Mouse (Mus musculus): ENCODE results near the gene Asb6.
A peak's percentile ranks its signal among the peaks of the same experiment; 100 is the strongest.

The Asb6 gene

GRCm38 (mm10) chr2:30833644-30834043, 3.5 kb upstream of the Asb6 start:
- DNase-seq: no peak

- peak; percentile 33 for DNase-seq
These were observed 818 bp downstream of the Asb6 start for GRCm38 (mm10) chr2:30829315-30829714.

DNA sequence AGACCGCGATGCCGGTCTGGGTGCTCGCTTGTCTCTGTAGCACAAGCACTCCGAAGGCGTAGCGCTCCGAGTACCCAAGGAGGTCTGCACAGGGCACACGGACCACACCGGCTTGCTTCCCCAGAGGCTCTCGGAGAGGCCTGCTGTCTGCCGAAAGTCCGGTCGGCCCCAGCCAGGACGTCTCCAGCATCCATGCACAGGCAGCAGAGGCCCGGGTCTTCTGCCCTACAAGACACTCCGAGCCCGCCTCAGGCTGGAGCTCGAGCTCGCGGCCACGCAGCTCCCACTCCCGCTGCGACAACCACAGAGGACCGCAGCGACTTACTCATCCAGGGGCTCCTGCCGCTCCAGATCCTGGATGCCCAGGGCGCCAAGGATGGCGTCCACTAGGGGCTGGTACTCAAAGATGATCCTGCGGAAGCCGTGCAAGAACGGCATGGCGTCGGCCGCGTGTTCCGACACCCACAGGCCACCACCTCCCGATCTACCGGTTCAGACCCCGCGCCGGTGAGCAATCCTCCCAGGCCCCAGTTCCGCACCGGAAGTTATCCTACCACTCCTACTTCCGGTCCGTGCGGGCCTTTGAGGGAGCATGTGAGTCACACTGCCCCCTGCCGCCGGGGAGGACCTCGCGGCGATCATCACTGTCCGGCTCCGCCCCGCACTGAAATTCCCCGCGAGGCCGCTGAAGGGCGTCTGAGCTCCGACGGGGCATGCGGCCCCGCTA, 2.2 kb downstream of the Asb6 start:
- DNase-seq: peak; percentile 95

DNA sequence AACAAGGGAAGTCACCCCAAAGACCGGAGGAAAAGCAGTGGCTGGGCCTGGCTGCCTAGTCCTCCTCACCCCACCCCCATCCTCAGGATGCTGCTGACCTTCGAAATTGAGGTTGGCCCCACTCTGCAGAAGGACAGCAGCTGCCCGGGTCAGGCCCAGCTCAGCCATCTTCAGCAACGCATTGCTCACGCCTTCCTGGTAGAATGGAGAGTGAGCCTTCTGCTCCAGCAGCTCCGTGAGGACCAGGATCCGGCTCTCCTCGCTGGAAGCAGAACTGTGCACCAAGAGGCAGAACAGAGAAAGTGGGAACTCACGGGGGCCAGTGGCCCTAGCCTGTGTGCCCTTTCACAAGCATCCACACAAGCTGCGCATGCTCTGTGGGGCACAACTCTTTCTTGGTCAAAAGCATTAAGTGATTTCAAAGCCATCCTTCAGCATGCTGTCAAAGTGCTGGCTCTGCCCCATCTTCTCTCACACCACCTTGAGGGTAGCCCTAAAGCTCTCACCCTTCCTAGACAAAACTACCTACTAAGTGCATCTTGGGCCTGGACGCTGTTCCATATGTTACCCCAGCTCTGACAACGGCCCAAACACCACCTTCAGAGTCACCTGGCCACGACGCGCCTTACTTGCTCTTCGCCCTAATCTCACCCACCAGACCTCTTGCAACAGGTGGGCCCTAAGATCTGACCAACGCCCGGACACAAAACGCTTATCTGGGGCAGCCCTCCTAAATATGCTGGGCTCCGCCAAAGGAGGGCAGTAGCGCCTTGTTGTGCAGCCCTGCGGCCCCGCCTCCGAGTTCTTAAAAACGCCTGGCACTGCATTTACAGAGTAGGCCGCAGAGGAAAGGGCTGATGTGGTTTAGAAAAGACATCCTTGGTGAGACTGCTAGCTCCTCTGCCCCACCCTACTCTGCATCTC, 3.0 kb downstream of the Asb6 start:
- DNase-seq: peak; percentile 64

- DNase-seq: peak; percentile 85
These were observed 6.6 kb downstream of the Asb6 start for GRCm38 (mm10) chr2:30823385-30824153.

- no peak for DNase-seq
These were observed 7.7 kb downstream of the Asb6 start for GRCm38 (mm10) chr2:30822460-30822859.

DNA sequence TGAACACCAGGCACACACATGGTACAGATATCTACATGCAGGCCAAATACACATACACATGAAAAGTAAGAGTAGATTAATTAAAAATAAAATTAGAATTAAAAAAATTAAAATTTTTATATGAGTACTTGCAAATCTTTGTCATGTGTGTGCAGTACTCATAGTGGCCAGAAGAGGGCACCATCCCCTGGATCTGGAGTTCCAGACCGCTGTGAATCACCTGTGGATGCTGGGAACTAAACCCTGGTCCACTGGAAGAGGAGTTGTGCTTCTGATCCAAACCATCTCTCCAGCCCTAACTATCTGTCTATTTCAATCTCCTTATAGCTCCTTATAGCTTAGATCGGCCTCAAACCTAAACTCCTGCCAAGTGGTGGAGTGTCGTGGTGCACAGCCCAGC, 9.1 kb downstream of the Asb6 start:
- no peak for DNase-seq

GRCm38 (mm10) chr2:30819873-30820272, 10.3 kb downstream of the Asb6 start:
- no peak for DNase-seq

GRCm38 (mm10) chr2:30816383-30816782, 13.8 kb downstream of the Asb6 start:
- DNase-seq: no peak

GRCm38 (mm10) chr2:30810573-30810972, 19.6 kb downstream of the Asb6 start:
- no peak for DNase-seq

DNA sequence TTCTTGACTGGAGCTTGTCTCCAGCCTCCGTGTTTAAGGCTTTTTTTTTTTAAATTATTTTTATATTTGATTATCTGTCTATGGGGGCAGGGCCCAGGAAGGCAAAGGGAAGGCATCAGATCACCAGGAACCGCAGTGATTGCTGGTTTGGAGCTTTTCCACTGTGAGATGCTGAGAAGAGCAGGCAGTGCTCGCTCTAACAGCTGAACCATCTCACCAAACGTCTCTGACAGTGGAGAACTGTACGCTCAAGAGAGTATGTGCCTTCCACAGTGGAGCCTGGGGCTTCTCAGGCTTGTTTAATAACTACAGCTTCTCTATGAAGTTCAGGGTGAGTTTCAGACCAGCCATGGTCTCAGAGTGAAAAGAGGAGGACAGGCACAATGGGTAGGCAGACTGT, 20.6 kb downstream of the Asb6 start:
- DNase-seq: no peak

DNA sequence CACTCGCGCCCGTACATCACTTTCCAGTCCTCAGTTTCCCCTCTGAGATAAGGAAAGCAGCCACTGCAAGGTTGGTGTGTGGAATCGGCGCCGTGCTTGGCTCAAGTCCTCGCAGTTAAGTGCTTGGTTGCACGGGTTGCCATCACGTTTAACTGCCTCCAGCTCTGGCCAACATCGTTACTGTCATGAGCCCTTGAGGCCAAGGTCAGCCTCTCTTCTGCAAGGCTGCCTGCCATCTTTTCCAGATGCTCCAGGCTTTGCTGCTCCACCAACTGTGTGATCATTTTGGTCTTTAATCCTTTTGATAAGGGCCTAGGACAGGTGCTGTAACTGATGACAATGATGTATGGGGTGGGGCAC, 21.9 kb downstream of the Asb6 start:
- peak; percentile 21 for DNase-seq

DNA sequence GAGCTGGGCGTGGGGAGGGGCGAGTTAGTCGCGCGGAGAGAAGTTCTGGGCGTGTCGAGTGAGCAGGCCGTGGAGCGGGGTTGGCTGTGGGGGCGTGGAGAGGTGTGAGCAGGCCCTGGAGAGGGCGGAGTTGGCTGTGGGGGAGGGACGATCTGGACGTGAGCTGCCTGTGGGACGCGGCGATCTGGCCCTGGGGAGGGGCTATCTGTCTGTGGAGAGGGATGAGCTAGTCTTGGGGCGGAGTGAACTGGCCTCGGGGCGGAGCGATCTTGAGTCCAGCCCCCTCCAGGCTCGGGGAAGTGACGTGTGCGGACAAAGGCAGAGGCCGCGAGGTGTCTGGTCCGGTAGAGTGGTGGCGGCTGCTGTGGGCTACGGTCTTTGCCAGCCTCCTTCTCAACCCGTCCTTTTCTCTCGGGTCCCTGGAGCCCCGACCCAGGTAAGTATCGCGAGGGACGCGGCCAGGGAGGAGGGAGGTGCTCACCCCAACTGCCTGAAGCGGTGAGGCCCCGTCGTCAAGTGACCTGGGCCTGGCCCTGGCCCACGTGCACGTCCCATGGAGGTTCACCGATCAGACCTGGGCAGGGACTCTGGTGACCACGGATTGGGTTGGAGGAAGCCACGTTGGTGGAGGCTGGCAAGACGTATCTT, 22.4 kb downstream of the Asb6 start, which contains the start of gene Ntmt1:
Gene Ntmt1 (plus strand): TSS at position 179 of the 648 bp plus-strand sequence.
- DNase-seq: peak; percentile 100

DNA sequence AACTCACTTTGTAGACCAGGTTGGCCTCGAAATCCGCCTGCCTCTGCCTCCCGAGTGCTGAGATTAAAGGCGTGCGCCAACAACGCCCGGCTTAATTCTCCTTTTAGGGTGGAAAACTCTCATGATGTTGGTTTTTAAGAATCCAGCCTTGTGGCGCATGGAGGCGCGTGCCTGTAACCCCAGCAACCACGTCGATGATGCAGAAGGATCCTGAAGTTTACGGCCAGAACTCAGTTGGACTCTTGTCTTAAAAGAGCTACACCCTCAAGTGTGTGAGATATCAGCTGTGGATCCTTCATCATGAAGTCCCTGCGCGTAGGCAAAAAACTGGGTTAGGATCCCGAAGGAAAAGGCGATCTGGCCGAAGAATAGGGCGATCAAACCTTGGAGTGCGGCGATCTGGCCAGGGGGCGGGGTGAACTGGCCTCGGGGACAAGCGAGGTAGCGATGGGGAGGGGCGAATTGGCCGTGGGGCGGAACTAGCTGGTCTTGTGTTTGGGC, 22.9 kb downstream of the Asb6 start:
- DNase-seq: no peak

GRCm38 (mm10) chr2:30805983-30806382, 24.1 kb downstream of the Asb6 start:
- no peak for DNase-seq

DNA sequence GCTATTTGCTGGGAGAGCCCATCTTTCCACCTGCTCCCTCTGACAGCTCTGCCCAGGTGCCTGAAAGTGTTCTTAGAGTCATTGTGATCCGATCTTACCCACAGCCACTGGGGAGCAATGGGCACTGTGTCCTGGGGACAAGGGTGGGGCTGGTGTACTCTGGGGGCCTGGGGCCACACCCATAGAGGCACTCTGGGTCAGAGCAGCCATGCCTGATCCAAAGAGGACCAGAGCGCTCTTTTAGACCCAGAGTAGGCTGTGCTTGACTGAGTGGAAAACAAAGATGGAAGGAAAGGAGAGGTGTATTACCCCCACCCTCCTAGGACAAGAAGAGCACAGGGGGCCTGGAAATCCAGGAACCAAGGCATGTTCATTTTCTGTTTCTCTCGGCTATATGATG, 26.5 kb downstream of the Asb6 start, which contains the start of gene 1700001O22Rik:
Gene 1700001O22Rik (minus strand): TSS at position 58 of the 400 bp plus-strand sequence.
- no peak for DNase-seq

DNA sequence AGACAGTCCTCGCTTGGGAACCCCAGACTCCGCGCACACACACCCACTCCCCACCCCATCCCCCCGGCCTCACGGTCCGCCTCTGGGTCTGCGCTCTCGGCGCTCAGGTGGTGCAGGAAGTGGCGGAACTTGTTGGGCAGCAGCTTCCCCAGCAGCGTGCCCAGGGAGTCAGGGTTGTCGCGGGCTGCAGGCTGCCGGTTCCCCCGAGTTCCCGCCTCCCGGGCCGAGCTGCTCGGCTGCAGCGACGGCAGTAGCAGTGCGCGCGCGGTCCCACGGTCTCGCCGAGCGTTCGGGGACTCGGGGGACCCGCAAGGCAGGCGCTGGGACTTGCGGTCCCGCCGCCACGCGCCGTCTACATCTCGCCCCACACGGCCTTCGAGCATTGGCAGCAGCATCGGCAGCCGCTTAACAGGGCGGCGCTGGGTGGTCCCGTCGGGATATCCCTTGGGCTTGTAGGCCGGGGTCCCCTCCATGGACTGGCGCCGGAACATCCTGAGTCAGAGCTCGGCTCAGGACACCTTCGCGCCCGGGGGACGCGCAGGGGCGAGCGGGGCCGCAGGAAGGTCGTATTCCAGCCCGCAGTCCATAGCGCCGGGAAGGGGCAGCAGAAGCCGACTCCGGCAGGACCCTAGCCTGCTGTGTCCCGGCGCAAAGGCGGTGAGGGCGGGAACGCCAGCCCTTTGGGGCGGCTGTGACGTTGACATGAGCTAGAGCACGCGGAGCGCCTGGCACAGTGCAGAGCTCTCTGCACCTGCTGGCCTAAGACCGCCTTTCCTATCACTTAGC, 28.9 kb downstream of the Asb6 start:
- peak; percentile 61 for DNase-seq

- no peak for DNase-seq
These were observed 29.5 kb downstream of the Asb6 start for GRCm38 (mm10) chr2:30800671-30801066.

GRCm38 (mm10) chr2:30799456-30799855, 30.7 kb downstream of the Asb6 start:
- no peak for DNase-seq

- peak; percentile 89 for DNase-seq
These were observed 33.8 kb downstream of the Asb6 start for GRCm38 (mm10) chr2:30796382-30796781.

DNA sequence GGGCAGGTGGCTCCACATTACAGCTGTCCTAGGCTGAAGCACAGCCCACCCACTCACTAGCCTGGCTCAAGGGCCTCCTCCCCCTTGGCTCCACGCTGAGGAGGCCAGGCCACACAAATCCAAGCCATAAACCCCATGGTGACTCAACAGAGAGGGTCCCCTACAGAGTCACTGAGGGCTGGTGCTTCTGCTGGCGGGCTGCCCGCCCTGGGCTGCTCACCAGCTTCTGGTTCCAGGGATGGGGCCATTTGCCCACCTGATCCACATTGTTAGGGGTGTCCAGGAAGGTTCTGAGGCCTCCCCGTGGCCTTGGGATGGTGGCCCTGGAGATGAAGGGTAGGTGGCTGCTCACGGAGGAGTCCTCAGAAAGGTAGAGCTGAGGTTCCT, 34.3 kb downstream of the Asb6 start:
- DNase-seq: peak; percentile 32

Data from kidney, postnatal 14 days (tissue).